Mouse (Mus musculus) lung, embryonic 15.5 days (tissue): ENCODE data around the gene Ldhb. TPM values are rescaled to one million over a fixed set of nuclear protein-coding genes. Genes with fewer than 3 reads are reported as not detected.
"Not testable (repeated sequence)": the region's sequence is repeated elsewhere in the genome, so short reads cannot be mapped to it uniquely, and the experiment has no call there.

Experiments used
- ATAC-seq: fragments of 200-750 bp; cut with Nextera tagmentation; 2 replicates; pipeline ENCODE4 v1.8.0; 2017; ENCODE audit warnings: moderate number of reproducible peaks, borderline replicate concordance; ENCODE audit not compliant: low FRiP score, low TSS enrichment; ENCODE audit errors: extremely low read depth
- H3K27ac ChIP-seq: fragments of 300-500 bp; sonication (generic); 2 replicates; pipeline ENCODE4 v1.5.1; 2015; ENCODE audit warnings: moderate library complexity, mild to moderate bottlenecking, inconsistent platforms
- H3K27me3 ChIP-seq: fragments of 300-500 bp; sonication (generic); 2 replicates; pipeline ENCODE4 v1.6.1; 2015; ENCODE audit warnings: inconsistent platforms
- H3K36me3 ChIP-seq: fragments of 300-500 bp; sonication (generic); 2 replicates; pipeline ENCODE4 v1.6.1; 2015; ENCODE audit warnings: inconsistent platforms
- H3K4me1 ChIP-seq: fragments of 300-500 bp; sonication (generic); 2 replicates; pipeline ENCODE4 v1.6.1; 2015; ENCODE audit warnings: inconsistent platforms
- H3K4me2 ChIP-seq: fragments of 300-500 bp; sonication (generic); 2 replicates; pipeline ENCODE4 v1.6.1; 2015; ENCODE audit warnings: inconsistent platforms, mild to moderate bottlenecking, moderate library complexity
- H3K4me3 ChIP-seq: fragments of 300-500 bp; sonication (generic); 2 replicates; pipeline ENCODE4 v1.5.1; 2015; ENCODE audit warnings: mild to moderate bottlenecking, inconsistent platforms
- H3K9ac ChIP-seq: fragments of 300-500 bp; sonication (generic); 2 replicates; pipeline ENCODE4 v1.6.1; 2015; ENCODE audit warnings: inconsistent platforms
- H3K9me3 ChIP-seq: fragments of 300-500 bp; sonication (generic); 2 replicates; pipeline ENCODE4 v1.6.1; 2016; ENCODE audit warnings: inconsistent platforms
- WGBS: fragments of 180-500 bp; shearing (Covaris S2); methylation state at CpG from one replicate; pipeline ENCODE4 v1.1.7; 2015; 5-methylcytosine and 5-hydroxymethylcytosine counted together
- polyA plus RNA-seq: library from polyadenylated mRNA; unstranded; fragments of >200 nt; fragmentation: Nextera tagmentation; extraction: Ambion mirVana; gene quantifications from 2 replicates; pipeline ENCODE4 v1.2.1, GENCODE M21; 2015

Ldhb gene
- polyA plus RNA-seq, 1 experiment from 2014 or later: 254 TPM

- Histone ChIP-seq H3K4me1 (peaks cover 8% of the 10 kb centered on the region), H3K27me3 (no peaks in the 10 kb centered on the region), H3K9ac (no peak overlapping the region), H3K36me3 (no peaks in the 10 kb centered on the region), H3K9me3 (no peaks in the 10 kb centered on the region), H3K27ac (no peak overlapping the region), H3K4me3 (no peak overlapping the region), H3K4me2 (no peak overlapping the region)
- 56% methylated on average over 5 of the region's 5 CpGs for WGBS
- ATAC-seq: no peak
These were observed 25.7 kb upstream of the Ldhb start for GRCm38 (mm10) chr6:142533412-142533811.

GRCm38 (mm10) chr6:142532686-142533085 is 24.9 kb upstream of the Ldhb start:
- Histone ChIP-seq H3K9ac (no peak overlapping the region), H3K36me3 (no peaks in the 10 kb centered on the region), H3K4me2 (no peak overlapping the region), H3K27me3 (no peaks in the 10 kb centered on the region), H3K27ac (no peak overlapping the region), H3K9me3 (no peaks in the 10 kb centered on the region), H3K4me1 (peaks cover 10% of the 10 kb centered on the region), H3K4me3 (no peak overlapping the region)
- 87% methylated on average over 2 of the region's 2 CpGs for WGBS
- ATAC-seq: no peak

DNA sequence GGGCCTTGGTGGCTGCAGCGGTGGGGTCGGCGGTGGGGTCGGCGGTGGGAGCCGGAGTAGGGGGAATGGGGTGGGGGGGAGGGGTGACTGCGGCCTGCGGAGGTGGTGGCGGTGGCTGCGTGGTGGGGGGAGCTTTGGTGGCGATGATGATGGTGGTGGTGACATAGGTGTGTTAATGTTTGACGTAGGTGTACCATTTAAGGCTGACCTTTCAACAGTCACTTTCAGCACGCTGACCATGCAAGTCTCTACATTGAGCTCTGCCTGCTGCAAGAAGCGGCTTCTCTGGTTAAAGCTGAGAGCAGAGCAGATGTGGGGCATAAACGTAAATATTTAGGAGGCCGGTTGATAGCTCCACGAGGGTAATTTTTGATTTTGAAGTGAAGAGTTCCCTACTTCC is 24.4 kb upstream of the Ldhb start:
- 81% methylated on average over 17 of the region's 17 CpGs for WGBS
- Histone ChIP-seq H3K4me2 (no peak overlapping the region), H3K27ac (no peak overlapping the region), H3K4me1 (peaks cover 12% of the 10 kb centered on the region), H3K36me3 (no peaks in the 10 kb centered on the region), H3K9ac (no peak overlapping the region), H3K4me3 (no peak overlapping the region), H3K27me3 (no peaks in the 10 kb centered on the region), H3K9me3 (no peaks in the 10 kb centered on the region)
- no peak for ATAC-seq

DNA sequence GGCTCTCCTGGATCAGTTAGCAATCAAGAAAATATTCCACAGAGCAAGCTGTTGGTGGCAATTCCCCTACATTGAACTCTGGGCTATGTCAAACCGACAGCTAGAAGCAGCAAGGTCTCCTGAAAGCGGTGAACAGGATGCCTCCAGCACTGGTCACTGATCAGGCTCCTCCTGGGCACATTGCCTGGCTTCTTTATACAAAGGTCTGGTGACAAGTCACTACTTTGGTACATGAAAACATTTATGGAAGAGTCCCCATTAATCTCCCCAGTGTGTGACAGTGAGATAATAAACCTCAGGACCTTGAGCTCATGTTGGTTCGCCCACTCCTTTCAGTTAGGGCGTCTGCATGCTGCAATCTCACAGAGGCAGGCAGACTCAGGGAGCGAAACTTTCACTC is 22.6 kb upstream of the Ldhb start:
- H3K4me2 ChIP-seq: no peak overlapping the region
- peaks cover 12% of the 10 kb centered on the region for H3K4me1 ChIP-seq
- WGBS: 38% methylated on average over 5 of the region's 5 CpGs
- ATAC-seq: no peak
- H3K9ac ChIP-seq: no peak overlapping the region
- no peaks in the 10 kb centered on the region for H3K27me3 ChIP-seq
- no peaks in the 10 kb centered on the region for H3K36me3 ChIP-seq
- no peak overlapping the region for H3K4me3 ChIP-seq
- no peaks in the 10 kb centered on the region for H3K9me3 ChIP-seq
- H3K27ac ChIP-seq: peak overlapping the region; percentile 25; the same call in 1 of the 2 replicates

DNA sequence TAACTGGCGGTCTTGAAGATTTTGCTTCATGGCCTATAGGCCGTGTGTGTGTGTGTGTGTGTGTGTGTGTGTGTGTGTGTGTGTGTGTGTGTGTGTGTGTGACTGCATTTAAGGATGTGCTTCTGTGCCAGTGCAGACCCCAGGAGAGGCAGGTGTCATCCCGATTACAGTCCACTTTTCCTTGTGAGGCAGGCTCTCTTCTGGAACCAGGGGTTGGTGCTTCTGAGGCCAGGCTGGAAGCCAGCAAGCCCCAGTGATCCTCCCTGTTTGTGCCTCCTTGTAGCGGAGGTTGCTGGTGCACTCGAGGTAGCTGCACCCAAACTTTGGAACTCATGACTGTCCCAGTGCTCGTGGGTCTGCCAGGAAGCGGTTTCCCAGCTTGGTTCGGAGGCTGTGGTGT is 21.9 kb upstream of the Ldhb start:
- H3K9ac ChIP-seq: no peak overlapping the region
- no peak overlapping the region for H3K4me2 ChIP-seq
- no peak overlapping the region for H3K4me3 ChIP-seq
- H3K9me3 ChIP-seq: no peaks in the 10 kb centered on the region
- H3K36me3 ChIP-seq: no peaks in the 10 kb centered on the region
- no peak overlapping the region for H3K27ac ChIP-seq
- WGBS: 80% methylated on average over 8 of the region's 8 CpGs
- no peak for ATAC-seq
- H3K27me3 ChIP-seq: no peaks in the 10 kb centered on the region
- peaks cover 12% of the 10 kb centered on the region for H3K4me1 ChIP-seq

GRCm38 (mm10) chr6:142527931-142528562 is 20.3 kb upstream of the Ldhb start:
- 0 out of 2 replicates have a peak, but pooled peaks have one; percentile 39 for ATAC-seq
- Histone ChIP-seq H3K4me3 (no peak overlapping the region), H3K4me1 (peaks cover 12% of the 10 kb centered on the region), H3K27me3 (no peaks in the 10 kb centered on the region), H3K9ac (no peak overlapping the region), H3K4me2 (no peak overlapping the region), H3K27ac (no peak overlapping the region), H3K9me3 (no peaks in the 10 kb centered on the region), H3K36me3 (no peaks in the 10 kb centered on the region)
- 27% methylated on average over 1 of the region's 1 CpGs for WGBS

GRCm38 (mm10) chr6:142524635-142525308 is 17.0 kb upstream of the Ldhb start:
- Histone ChIP-seq H3K4me3 (no peak overlapping the region), H3K27me3 (no peaks in the 10 kb centered on the region), H3K4me2 (no peak overlapping the region), H3K9ac (no peak overlapping the region), H3K36me3 (no peaks in the 10 kb centered on the region), H3K4me1 (peaks cover 12% of the 10 kb centered on the region), H3K27ac (no peak overlapping the region), H3K9me3 (no peaks in the 10 kb centered on the region)
- 2% methylated on average over 4 of the region's 4 CpGs for WGBS
- peak; percentile 74 for ATAC-seq

GRCm38 (mm10) chr6:142521591-142522110 is 13.9 kb upstream of the Ldhb start:
- H3K9ac ChIP-seq: no peak overlapping the region
- H3K9me3 ChIP-seq: no peaks in the 10 kb centered on the region
- WGBS: 80% methylated on average over 12 of the region's 12 CpGs
- no peaks in the 10 kb centered on the region for H3K4me1 ChIP-seq
- no peak overlapping the region for H3K4me3 ChIP-seq
- no peak overlapping the region for H3K4me2 ChIP-seq
- H3K27ac ChIP-seq: no peak overlapping the region
- no peaks in the 10 kb centered on the region for H3K36me3 ChIP-seq
- no peaks in the 10 kb centered on the region for H3K27me3 ChIP-seq
- no peak for ATAC-seq

GRCm38 (mm10) chr6:142519110-142519509 is 11.4 kb upstream of the Ldhb start:
- H3K4me2 ChIP-seq: no peak overlapping the region
- no peak overlapping the region for H3K4me3 ChIP-seq
- H3K27me3 ChIP-seq: no peaks in the 10 kb centered on the region
- no peaks in the 10 kb centered on the region for H3K36me3 ChIP-seq
- no peak overlapping the region for H3K27ac ChIP-seq
- no peaks in the 10 kb centered on the region for H3K9me3 ChIP-seq
- 10% methylated on average over 6 of the region's 6 CpGs for WGBS
- no peaks in the 10 kb centered on the region for H3K4me1 ChIP-seq
- peak; percentile 68; the same call in 1 of the 2 replicates for ATAC-seq
- no peak overlapping the region for H3K9ac ChIP-seq

DNA sequence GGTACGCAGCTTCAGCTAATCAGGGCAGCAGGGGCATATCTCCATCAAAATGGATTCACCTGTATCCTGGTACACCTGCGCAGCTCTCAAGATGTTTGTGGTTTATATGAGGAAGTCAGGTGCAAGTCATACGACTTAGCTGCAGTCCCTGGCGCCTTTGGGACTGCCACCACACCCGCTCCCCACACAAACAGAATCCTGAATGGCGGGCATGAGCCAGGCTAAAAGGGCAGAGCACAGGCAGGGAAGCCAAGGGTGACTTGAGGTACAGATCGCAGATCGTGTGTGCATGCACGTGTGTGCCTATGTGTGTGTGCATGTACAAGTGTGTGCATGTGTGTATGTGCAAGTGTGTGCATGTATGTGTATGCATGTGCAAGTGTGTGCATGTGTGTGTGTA is 7.6 kb upstream of the Ldhb start:
- WGBS: 68% methylated on average over 9 of the region's 9 CpGs
- H3K36me3 ChIP-seq, H3K4me2 ChIP-seq, H3K4me3 ChIP-seq, H3K4me1 ChIP-seq, H3K9ac ChIP-seq, H3K27me3 ChIP-seq, ATAC-seq, H3K9me3 ChIP-seq, H3K27ac ChIP-seq: not testable (repeated sequence)

DNA sequence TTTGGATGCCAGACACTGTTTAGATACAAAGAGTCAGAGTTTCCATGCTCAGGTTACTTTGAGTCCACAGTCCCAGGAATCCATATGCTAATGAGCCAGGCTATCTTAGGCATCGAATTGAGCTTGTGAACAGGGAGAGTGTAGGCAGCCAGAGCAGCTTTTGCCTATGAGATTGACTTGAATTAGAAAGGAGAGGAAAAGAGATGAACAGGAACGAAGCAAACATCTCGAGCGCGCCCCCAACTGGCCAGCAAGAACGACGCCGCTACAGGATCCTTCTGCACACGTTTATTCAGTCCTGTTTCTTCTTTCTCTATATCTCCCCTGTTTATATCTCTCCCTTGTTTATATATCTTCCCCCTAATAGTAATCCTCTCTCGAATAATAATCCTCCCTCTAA is 7.2 kb upstream of the Ldhb start:
- no peaks in the 10 kb centered on the region for H3K9me3 ChIP-seq
- H3K27me3 ChIP-seq: no peaks in the 10 kb centered on the region; the same call in 1 of the 2 replicates
- H3K4me2 ChIP-seq: no peak overlapping the region
- no peak overlapping the region for H3K27ac ChIP-seq
- H3K36me3 ChIP-seq: no peaks in the 10 kb centered on the region
- no peak overlapping the region for H3K9ac ChIP-seq
- no peak overlapping the region for H3K4me3 ChIP-seq
- 5% methylated on average over 10 of the region's 10 CpGs for WGBS
- no peak for ATAC-seq
- H3K4me1 ChIP-seq: no peaks in the 10 kb centered on the region

GRCm38 (mm10) chr6:142512902-142513301 is 5.1 kb upstream of the Ldhb start:
- Histone ChIP-seq H3K4me1 (peaks cover 10% of the 10 kb centered on the region), H3K9me3 (no peaks in the 10 kb centered on the region), H3K27me3 (no peaks in the 10 kb centered on the region; the same call in 1 of the 2 replicates), H3K4me2 (no peak overlapping the region), H3K36me3 (no peaks in the 10 kb centered on the region), H3K9ac (no peak overlapping the region), H3K4me3 (no peak overlapping the region), H3K27ac (no peak overlapping the region)
- no peak for ATAC-seq
- WGBS: 18% methylated on average over 3 of the region's 3 CpGs
